Mouse (Mus musculus): ENCODE measurements around the gene Mast3.

GRCm38 (mm10) chr8:70812055-70812454 is 7.2 kb upstream of the Mast3 start:
- TF ChIP-seq CTCF (IDR thresholded peaks at IDR 0.05; ENCODE audit: extremely low read depth, insufficient read length, insufficient replicate concordance, low read depth, low read length): no peak
- no peak for TF ChIP-seq POLR2A (IDR thresholded peaks at IDR 0.05; ENCODE audit: low read depth, low read length)

Measured in small intestine, adult 2 months (tissue).